Mouse (Mus musculus) C2C12 (cell line): ENCODE data around the gene Mcrip1.

Experiments
- CTCF ChIP-seq: IDR thresholded peaks from one replicate; pipeline ENCODE4 v1.5.1; 2011; ENCODE audit not compliant: control insufficient read depth, insufficient read depth, insufficient read length
- MAX ChIP-seq: IDR thresholded peaks from one replicate; pipeline ENCODE4 v1.6.1; 2011; ENCODE audit warnings: mild to moderate bottlenecking, control low read depth

- TF ChIP-seq CTCF (no peak), MAX (no peak)
Observed at GRCm38 (mm10) chr11:120518027-120518426, 31.5 kb downstream of the Mcrip1 start.
